Mouse (Mus musculus) liver, adult (tissue): ENCODE measurements at regions not wholly inside any gene's neighbourhood (a gene's known extent, or its start where the extent isn't known, plus 50 kb on each side); places are given as distances from the start of the nearest gene placed in this dataset.

ENCODE experiments used
- GATA4 ChIP-seq: IDR thresholded peaks from 2 replicates; pipeline ENCODE4 v1.6.1; 2014; ENCODE audit warnings: mild to moderate bottlenecking, low read length; ENCODE audit not compliant: insufficient replicate concordance

DNA sequence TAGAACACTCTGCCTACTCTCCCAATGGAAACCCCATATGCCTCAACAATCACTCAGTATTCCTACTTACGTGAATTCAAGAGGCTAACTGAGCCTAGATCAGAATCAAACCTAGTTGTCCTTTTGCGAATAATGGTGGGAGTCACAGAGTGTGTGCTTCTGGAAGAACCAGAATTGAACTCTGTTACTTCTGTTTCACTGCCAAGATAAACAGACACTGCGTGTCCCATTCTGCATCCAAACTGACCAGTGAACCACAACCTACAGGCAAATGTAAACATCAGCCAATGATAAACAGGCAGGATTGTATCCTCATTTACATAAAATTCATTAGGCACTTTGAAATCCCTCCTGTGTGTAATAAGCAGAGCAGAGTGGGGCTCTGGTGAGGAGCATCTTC is 173.8 kb downstream of the Foxa2 start:
- no peak for TF ChIP-seq GATA4

- no peak for TF ChIP-seq GATA4
Observed at GRCm38 (mm10) chr2:147851186-147851802, 195.5 kb downstream of the Foxa2 start.

DNA sequence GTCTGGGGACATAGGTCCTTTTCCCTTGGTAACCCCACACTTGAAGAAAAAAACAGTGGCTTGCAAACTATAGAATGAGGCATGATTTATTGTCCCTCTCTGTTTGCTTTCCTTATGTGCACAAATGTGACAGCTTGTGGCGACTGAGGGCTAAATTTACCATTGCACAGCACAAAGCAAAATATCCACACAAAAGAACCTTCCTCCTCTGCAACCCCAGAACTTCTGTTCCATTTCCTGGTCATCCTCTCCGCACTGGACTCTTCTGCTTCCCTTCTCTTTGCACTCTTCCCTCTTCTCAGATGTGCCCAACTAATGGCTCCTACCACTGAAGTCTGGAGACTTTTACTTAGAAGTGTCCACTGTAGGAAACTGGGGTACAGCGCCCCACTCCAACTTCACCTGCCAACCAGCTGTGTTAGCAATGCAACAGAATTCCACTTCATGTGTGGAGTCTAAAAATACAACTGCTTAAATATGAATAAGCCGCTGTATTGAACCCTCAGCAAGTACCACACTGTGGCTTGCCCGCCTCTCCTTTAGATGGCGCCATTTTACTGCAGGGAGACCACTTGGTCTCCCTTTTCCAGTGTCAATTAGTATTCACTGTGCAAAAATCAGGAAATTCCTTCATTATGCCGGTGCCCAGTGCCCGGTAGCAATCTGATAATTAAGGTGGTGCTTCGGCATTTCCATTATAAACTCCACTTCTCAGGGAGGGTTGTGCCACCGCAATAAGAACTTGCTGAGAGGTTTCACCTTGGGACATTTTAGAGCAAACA is 199.6 kb downstream of the Foxa2 start:
- TF ChIP-seq GATA4: no peak

DNA sequence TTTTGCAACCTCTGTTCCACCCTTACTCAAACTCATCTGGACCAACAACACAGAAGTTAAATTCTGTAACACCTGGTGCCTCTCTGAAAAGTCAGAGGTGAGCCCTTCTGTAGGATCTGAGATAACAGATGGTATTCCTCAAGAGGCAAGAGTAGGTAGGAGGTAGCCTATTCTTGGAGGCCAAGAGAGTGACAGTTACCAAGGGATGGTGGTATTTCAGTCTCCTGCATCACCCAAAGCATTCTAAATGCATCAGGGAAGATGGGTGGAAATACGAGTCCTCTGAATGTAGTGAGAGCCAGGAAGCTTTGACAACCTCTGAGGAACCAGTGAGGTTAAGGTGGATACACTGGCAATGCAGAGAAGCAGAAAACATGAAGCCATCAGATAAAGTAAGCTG is 201.5 kb downstream of the Foxa2 start:
- no peak for TF ChIP-seq GATA4

DNA sequence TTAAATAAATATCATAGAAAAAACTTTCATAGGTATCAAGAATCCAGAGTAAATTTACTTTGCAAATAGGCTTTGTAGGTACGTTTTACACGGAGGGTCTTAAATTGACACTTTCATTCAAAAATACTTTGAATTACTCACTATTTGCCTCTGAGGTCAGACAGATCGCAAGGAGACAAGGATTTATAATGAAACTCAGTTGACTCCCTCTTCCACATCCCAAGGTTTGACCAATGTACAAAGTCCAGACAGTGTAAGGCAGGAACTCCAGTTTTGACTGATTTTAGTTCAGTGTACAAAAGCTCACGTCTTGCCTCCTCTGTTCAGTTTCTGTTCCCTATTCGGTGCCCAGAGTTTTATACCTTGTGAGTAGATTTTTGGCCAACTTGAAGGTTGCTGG is 205.8 kb downstream of the Foxa2 start:
- no peak for TF ChIP-seq GATA4

- no peak for TF ChIP-seq GATA4
Observed at GRCm38 (mm10) chr2:147838613-147839012, 208.2 kb downstream of the Foxa2 start.

- TF ChIP-seq GATA4: no peak
Observed at GRCm38 (mm10) chr2:147830551-147830950, 216.2 kb downstream of the Foxa2 start.

- no peak for TF ChIP-seq GATA4
Observed at GRCm38 (mm10) chr2:147816951-147817350, 229.8 kb downstream of the Foxa2 start.

- TF ChIP-seq GATA4: no peak
Observed at GRCm38 (mm10) chr2:147814231-147814630, 232.5 kb downstream of the Foxa2 start.

- TF ChIP-seq GATA4: no peak
Observed at GRCm38 (mm10) chr2:147813516-147813915, 233.3 kb downstream of the Foxa2 start.

- no peak for TF ChIP-seq GATA4
Observed at GRCm38 (mm10) chr2:147808036-147808675, 238.6 kb downstream of the Foxa2 start.

GRCm38 (mm10) chr2:147803102-147803501 is 243.7 kb downstream of the Foxa2 start:
- no peak for TF ChIP-seq GATA4

GRCm38 (mm10) chr2:147791434-147791833 is 255.3 kb downstream of the Foxa2 start:
- TF ChIP-seq GATA4: no peak

DNA sequence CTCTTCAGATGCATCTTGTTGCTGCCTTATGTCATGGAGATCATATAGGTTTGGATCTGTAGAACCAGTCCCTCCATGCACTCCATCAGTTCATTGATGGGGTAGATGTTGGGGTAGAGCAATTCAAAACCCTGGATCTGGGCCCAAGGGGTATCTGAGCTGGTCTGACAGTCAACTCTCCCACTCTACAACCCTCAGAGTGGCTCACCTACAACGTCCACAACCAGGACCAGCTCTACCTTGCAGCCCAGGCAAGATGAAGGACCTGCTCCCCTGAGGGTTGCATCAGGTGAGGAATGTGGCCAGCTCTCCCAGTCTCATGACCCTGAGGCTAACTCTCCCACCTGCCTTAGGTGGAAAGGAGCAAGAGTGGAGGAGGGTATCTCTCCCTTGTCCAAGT is 256.9 kb downstream of the Foxa2 start:
- TF ChIP-seq GATA4: no peak

- TF ChIP-seq GATA4: no peak
Observed at GRCm38 (mm10) chr2:147789268-147789667, 257.5 kb downstream of the Foxa2 start.

- no peak for TF ChIP-seq GATA4
Observed at GRCm38 (mm10) chr2:147788001-147788400, 258.8 kb downstream of the Foxa2 start.
